Mouse (Mus musculus): ENCODE measurements around the gene Naip2.

Gene Naip2

GRCm38 (mm10) chr13:100107652-100108472 lies 94.0 kb downstream of the Naip2 start, which contains the start of gene Serf1:
Serf1 (plus strand) TSS chr13:100108012.
- DNase-seq (ENCODE audit: low spot score), result no peak

GRCm38 (mm10) chr13:100103748-100104254 lies 98.1 kb downstream of the Naip2 start, which contains the start of gene Bdp1:
Bdp1 (minus strand) TSS chr13:100104070.
- peak; percentile 78 for DNase-seq (ENCODE audit: low spot score)

GRCm38 (mm10) chr13:100103052-100103658 lies 98.7 kb downstream of the Naip2 start:
- no peak for DNase-seq (ENCODE audit: low spot score)

- DNase-seq (ENCODE audit: low spot score), result no peak
Measured at GRCm38 (mm10) chr13:100098808-100099207, 103.1 kb downstream of the Naip2 start.

Measured in layer of hippocampus, adult 9-10 months (tissue).